Mouse (Mus musculus) heart, postnatal 0 days (tissue): Measurements from ENCODE around the gene Tmsb10.

Experiments
- CTCF ChIP-seq: IDR thresholded peaks from 2 replicates; pipeline ENCODE4 v1.5.1; 2016; ENCODE audit warnings: antibody characterized with exemption, control low read depth, low read depth
- EP300 ChIP-seq: IDR thresholded peaks from 2 replicates; pipeline ENCODE4 v1.6.1; 2016; ENCODE audit warnings: antibody characterized with exemption, low read depth

DNA sequence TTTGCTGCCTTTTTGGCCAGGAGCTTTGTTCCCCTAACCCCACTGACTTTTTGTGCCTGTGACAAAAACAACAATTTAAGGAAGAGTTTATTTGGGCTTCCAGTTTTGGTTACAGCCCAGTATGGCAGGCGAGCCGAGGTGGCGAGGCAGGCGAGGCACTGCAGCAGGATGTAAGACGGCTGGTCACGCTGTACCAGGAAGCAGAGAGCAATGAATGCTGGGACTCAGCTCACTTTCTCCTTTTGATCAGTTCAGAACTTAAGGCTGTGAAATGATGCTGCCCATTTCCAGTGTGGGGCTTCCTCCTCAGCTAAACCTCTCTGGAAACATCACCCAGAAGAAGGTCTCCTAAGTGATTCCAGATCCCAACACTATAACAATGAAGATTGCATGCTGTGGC is 23.3 kb upstream of the Tmsb10 start:
- no peak for TF ChIP-seq CTCF
- no peak for TF ChIP-seq EP300
